Comparison of ENCODE assay signal across 8 mouse cellular contexts in the genomic region with DNA sequence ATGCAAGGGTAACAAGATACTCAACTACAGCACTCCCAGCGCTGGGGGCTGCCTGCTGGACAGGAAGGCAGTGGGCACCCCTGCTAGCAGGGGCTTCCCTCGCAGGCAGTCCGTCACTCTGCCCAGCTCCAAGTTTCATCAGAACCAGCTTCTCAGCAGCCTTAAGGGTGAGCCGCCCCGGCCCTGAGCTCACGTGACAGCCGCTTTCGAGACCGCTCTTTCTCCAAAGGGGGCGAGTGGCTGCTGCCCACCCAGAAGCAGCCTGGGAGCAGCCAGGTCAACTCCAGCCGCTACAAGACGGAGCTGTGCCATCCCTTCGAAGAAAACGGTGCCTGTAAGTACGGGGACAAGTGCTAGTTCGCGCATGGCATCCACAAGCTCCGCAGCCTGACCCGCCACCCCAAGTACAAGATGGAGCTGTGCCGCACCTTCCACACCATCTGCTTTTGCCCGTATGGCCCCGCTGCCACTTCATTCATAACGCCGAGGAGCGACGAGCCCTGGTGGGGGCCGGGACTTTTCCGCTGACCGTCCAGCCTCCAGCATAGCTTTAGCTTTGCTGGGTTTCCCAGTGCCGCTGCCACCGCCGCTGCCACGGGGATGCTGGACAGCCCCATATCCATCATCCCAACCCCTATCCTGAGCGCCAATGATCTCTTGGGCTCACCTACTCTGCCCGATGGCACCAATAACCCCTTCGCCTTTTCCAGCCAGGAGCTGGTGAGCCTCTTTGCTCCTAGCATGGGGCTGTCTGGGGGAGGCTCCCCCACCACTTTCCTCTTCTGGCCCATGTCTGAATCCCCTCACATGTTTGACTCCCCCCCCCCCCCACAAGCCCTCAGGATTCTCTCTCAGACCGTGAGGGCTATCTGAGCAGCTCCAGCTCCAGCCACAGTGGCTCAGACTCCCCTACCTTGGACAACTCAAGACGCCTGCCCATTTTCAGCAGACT. TPM values are rescaled to one million over a fixed set of nuclear protein-coding genes. Genes with fewer than 3 reads are reported as not detected.
DNase-seq lines count a peak whose midpoint lies in the region; ATAC-seq and TF ChIP-seq lines count a peak whose summit lies in the region.

No protein-coding gene starts in this region.

- TF ChIP-seq CTCF in cerebellum, adult 2 months (IDR thresholded peaks at IDR 0.05; ENCODE audit: borderline replicate concordance, insufficient read depth, low read depth, low read length) = no peak

- H3K4me3 ChIP-seq in kidney, embryonic 14.5 days (ENCODE audit: low read length) = peak overlapping the region; percentile 38
- peak overlapping the region; percentile 52 for H3K4me3 ChIP-seq in cerebellum, adult 2 months (replicated peaks; ENCODE audit: insufficient read depth, low read depth, low read length)
- peak overlapping the region; percentile 50 for H3K4me3 ChIP-seq in kidney, embryonic 16.5 days (ENCODE audit: low read length)
- H3K4me3 ChIP-seq in midbrain, embryonic 10.5 days = peak overlapping the region; percentile 55

- 31% methylated on average over 38 of the region's 38 CpGs for WGBS in kidney, embryonic 14.5 days
- WGBS in cerebellum, adult 2 months = 8% methylated on average over 32 of the region's 38 CpGs
- WGBS in kidney, embryonic 16.5 days = 33% methylated on average over 38 of the region's 38 CpGs
- WGBS in midbrain, embryonic 10.5 days = 24% methylated on average over 38 of the region's 38 CpGs

- no peak for DNase-seq in kidney, adult 9 months
- peak; percentile 14 to 25 for DNase-seq in cerebellum, adult 2 months
- DNase-seq in heart, adult 18-20 months = peak; percentile 4 to 41
- DNase-seq in midbrain, embryonic 10.5 days (ENCODE audit: low spot score) = peak; percentile 35
- DNase-seq in testis, postnatal 10 days (ENCODE audit: low spot score) = peak; percentile 42
- no peak for DNase-seq in right cerebral cortex, adult 18-20 months

- H3K9ac ChIP-seq in kidney, embryonic 14.5 days (ENCODE audit: low read depth, low read length) = peak overlapping the region; percentile 19; the same call in 1 of the 2 replicates
- peak overlapping the region; percentile 56 for H3K9ac ChIP-seq in kidney, embryonic 16.5 days (replicated peaks; ENCODE audit: low read length)

- H3K27ac ChIP-seq in kidney, embryonic 14.5 days (ENCODE audit: low read depth, low read length) = no peak overlapping the region
- H3K27ac ChIP-seq in cerebellum, adult 2 months (ENCODE audit: insufficient read depth, low read length) = no peak overlapping the region
- H3K27ac ChIP-seq in kidney, embryonic 16.5 days (ENCODE audit: low read length) = no peak overlapping the region; the same call in 1 of the 2 replicates
- peak overlapping the region; percentile 64 for H3K27ac ChIP-seq in midbrain, embryonic 10.5 days (replicated peaks)

- H3K9me3 ChIP-seq in kidney, embryonic 14.5 days (ENCODE audit: control insufficient read depth, low read length) = peaks cover 3% of the 10 kb centered on the region; the same call in 1 of the 2 replicates
- H3K9me3 ChIP-seq in kidney, embryonic 16.5 days (ENCODE audit: low read length) = peaks cover 4% of the 10 kb centered on the region; the same call in 1 of the 2 replicates
- peaks cover 5% of the 10 kb centered on the region for H3K9me3 ChIP-seq in midbrain, embryonic 10.5 days (replicated peaks)

- H3K4me1 ChIP-seq in kidney, embryonic 14.5 days (ENCODE audit: control insufficient read depth, insufficient read depth, low read length) = no peaks in the 10 kb centered on the region
- H3K4me1 ChIP-seq in cerebellum, adult 2 months (ENCODE audit: control insufficient read depth, insufficient read depth, low read length) = no peaks in the 10 kb centered on the region
- H3K4me1 ChIP-seq in kidney, embryonic 16.5 days (ENCODE audit: insufficient read depth, low read length) = no peaks in the 10 kb centered on the region
- peaks cover 4% of the 10 kb centered on the region for H3K4me1 ChIP-seq in midbrain, embryonic 10.5 days

- TF ChIP-seq POLR2A in cerebellum, adult 2 months (IDR thresholded peaks at IDR 0.05; ENCODE audit: borderline replicate concordance, insufficient read depth, low read length) = no peak

- H3K27me3 ChIP-seq in kidney, embryonic 14.5 days (ENCODE audit: control insufficient read depth, insufficient read depth, low read length) = no peaks in the 10 kb centered on the region
- no peaks in the 10 kb centered on the region for H3K27me3 ChIP-seq in cerebellum, adult 2 months (ENCODE audit: control insufficient read depth, insufficient read depth, low read length)
- no peaks in the 10 kb centered on the region for H3K27me3 ChIP-seq in kidney, embryonic 16.5 days (ENCODE audit: insufficient read depth, low read length)
- no peaks in the 10 kb centered on the region for H3K27me3 ChIP-seq in midbrain, embryonic 10.5 days (ENCODE audit: low read depth, poor library complexity, severe bottlenecking)

- no peaks in the 10 kb centered on the region for H3K36me3 ChIP-seq in kidney, embryonic 14.5 days (ENCODE audit: control insufficient read depth, insufficient read depth, low read length)
- H3K36me3 ChIP-seq in kidney, embryonic 16.5 days (ENCODE audit: insufficient read depth, low read length) = no peaks in the 10 kb centered on the region
- H3K36me3 ChIP-seq in midbrain, embryonic 10.5 days = no peaks in the 10 kb centered on the region

- H3K4me2 ChIP-seq in kidney, embryonic 14.5 days (replicated peaks; ENCODE audit: low read depth, low read length) = peak overlapping the region; percentile 58
- peak overlapping the region; percentile 72 for H3K4me2 ChIP-seq in kidney, embryonic 16.5 days (replicated peaks; ENCODE audit: low read depth, low read length)

- ATAC-seq in kidney, embryonic 14.5 days (ENCODE audit: low FRiP score, low TSS enrichment) = peak; percentile 78
- peak; percentile 87 for ATAC-seq in kidney, embryonic 16.5 days (ENCODE audit: low FRiP score, low TSS enrichment)

RNA-seq across cellular contexts. Expression of gene Zbtb33, which starts 8.7 kb away (rescaled TPM):
- 6.9 and 8.0 TPM in 2 replicates for polyA plus RNA-seq in kidney, embryonic 14.5 days (2014; fragmentation: Nextera tagmentation; extraction: Ambion mirVana)
- polyA plus RNA-seq in cerebellum, adult 2 months (2012; rRNA removed) = 7.9 and 9.8 TPM in 2 replicates
- 10 to 100 TPM in 1 of 2 experiments, 1 to 10 TPM in 1; 9.4 to 11.5 TPM for total RNA-seq in heart, adult 18-20 months (2021)
- 3.4 and 4.2 TPM in 2 replicates for polyA plus RNA-seq in kidney, embryonic 16.5 days (2015; fragmentation: Nextera tagmentation; extraction: Ambion mirVana)
- polyA plus RNA-seq in midbrain, embryonic 10.5 days (2016; fragmentation: Nextera tagmentation; extraction: Ambion mirVana) = 2.7 and 3.8 TPM in 2 replicates

RNA-seq across cellular contexts. Expression of gene Rhox13, which starts 59.9 kb away (rescaled TPM):
- not detected in 2 replicates for polyA plus RNA-seq in kidney, embryonic 14.5 days (2014; fragmentation: Nextera tagmentation; extraction: Ambion mirVana)
- not detected in 2 replicates for polyA plus RNA-seq in cerebellum, adult 2 months (2012; rRNA removed)
- not detected for total RNA-seq in heart, adult 18-20 months (2021)
- polyA plus RNA-seq in kidney, embryonic 16.5 days (2015; fragmentation: Nextera tagmentation; extraction: Ambion mirVana) = not detected in 2 replicates
- not detected in 2 replicates for polyA plus RNA-seq in midbrain, embryonic 10.5 days (2016; fragmentation: Nextera tagmentation; extraction: Ambion mirVana)

Comparison
In these comparisons a context has a peak if more than half of its experiments do, and no peak if none do; other contexts are left out.
1. DNase-seq: peak in cerebellum, adult 2 months (2 of 2), heart, adult 18-20 months (2 of 2), midbrain, embryonic 10.5 days (single experiment) and testis, postnatal 10 days (single experiment); none in kidney, adult 9 months (single experiment) and right cerebral cortex, adult 18-20 months (single experiment).
2. Peak in every context shown above with its lines, with median percentiles within 50 percentile points of each other: H3K4me3 ChIP-seq.